Mouse (Mus musculus) small intestine, adult 2 months (tissue): ENCODE data around the gene Ttc7b.

Experiments used
- CTCF ChIP-seq: fragments of 200-500 bp; IDR thresholded peaks from 2 replicates; pipeline ENCODE4 v1.5.1; 2012; ENCODE audit warnings: low read depth, mild to moderate bottlenecking, control low read depth, inconsistent platforms, low read length, moderate library complexity, mixed read lengths; ENCODE audit not compliant: insufficient replicate concordance, insufficient read length; ENCODE audit errors: extremely low read depth
- POLR2A ChIP-seq: fragments of 200-500 bp; IDR thresholded peaks from 2 replicates; pipeline ENCODE4 v1.6.1; 2012; ENCODE audit warnings: low read depth, mild to moderate bottlenecking, control low read depth, inconsistent platforms, low read length, moderate library complexity

DNA sequence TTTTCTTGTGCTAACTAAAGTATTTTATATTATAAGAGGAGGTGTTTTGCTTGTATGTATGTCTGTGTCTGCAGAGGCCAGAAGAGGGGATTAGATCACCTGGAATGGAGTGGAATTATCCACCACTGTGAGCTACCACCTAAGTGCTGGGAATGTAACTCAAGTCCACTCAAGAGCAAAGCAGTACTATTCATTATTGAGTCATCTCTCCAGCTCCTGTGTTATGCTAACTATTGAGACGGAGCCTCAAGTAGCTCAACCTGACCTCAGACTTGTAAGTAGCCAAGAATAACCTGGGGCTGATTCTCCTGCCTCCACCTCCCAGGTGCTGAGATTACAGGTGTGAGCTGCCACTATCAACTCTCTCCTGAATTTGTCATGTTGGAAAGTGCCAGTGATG is 31.3 kb upstream of the Ttc7b start:
- TF ChIP-seq POLR2A (no peak), CTCF (no peak)
